Comparison of ENCODE assay signal across 8 mouse cellular contexts in the genomic region with DNA sequence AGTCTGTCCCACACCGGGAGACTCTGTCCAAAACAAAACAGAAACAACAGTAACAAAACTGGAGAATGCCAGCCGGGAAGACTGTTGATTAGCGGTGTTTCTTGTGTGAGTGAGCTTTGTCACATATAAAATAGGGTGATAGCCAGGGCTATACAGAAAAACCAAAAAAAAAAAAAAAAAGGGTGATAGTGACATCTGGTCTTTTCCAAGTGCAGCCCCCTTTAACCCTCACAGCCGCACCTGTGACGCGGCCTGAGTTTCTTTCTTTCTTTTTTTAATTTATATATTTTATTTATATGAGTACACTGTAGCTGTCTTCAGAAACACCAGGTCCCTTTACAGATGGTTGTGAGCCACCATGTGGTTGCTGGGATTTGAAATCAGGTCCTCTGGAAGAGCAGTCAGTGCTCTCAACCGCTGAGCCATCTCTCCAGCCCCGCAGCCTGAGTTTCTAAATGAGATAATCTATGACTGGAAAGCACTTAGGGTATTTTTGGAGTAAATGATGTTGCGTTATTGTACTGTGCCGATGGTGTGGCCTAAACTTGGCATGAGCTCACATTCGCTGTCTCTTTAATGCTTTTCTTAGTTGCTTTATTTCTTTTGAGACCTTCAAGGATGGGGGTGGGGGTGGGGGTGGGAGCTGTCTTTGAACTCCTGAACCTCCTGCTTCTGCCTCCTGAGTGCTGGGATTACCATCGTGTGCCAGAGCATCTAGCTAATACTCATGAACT. TPM values are rescaled to one million over a fixed set of nuclear protein-coding genes. Genes with fewer than 3 reads are reported as not detected.
DNase-seq lines count a peak whose midpoint lies in the region; ATAC-seq and TF ChIP-seq lines count a peak whose summit lies in the region.

No protein-coding gene starts in this region.

- no peaks in the 10 kb centered on the region for H3K79me2 ChIP-seq in macrophage (ENCODE audit: inconsistent target)

- H3K9ac ChIP-seq in heart, embryonic 12.5 days: peak overlapping the region; percentile 82
- H3K9ac ChIP-seq in heart, embryonic 15.5 days: peak overlapping the region; percentile 60

- peak overlapping the region; percentile 98 for H3K27ac ChIP-seq in heart, embryonic 12.5 days (ENCODE audit: poor library complexity, severe bottlenecking)
- H3K27ac ChIP-seq in heart, embryonic 15.5 days: peak overlapping the region; percentile 94
- H3K27ac ChIP-seq in macrophage: peak overlapping the region; percentile 94

- no peaks in the 10 kb centered on the region for H3K9me3 ChIP-seq in heart, embryonic 12.5 days (replicated peaks)
- no peaks in the 10 kb centered on the region for H3K9me3 ChIP-seq in G1E (replicated peaks)
- H3K9me3 ChIP-seq in heart, embryonic 15.5 days (replicated peaks): no peaks in the 10 kb centered on the region

- peak overlapping the region; percentile 78 for H3K4me2 ChIP-seq in heart, embryonic 12.5 days
- peak overlapping the region; percentile 62 for H3K4me2 ChIP-seq in heart, embryonic 15.5 days

- TF ChIP-seq CTCF in G1E (IDR thresholded peaks at IDR 0.05; ENCODE audit: low read depth, low read length): no peak

- peak overlapping the region; percentile 59 for H3K4me3 ChIP-seq in heart, embryonic 12.5 days
- H3K4me3 ChIP-seq in G1E (ENCODE audit: low read depth, low read length): peak overlapping the region; percentile 68
- peak overlapping the region; percentile 55 for H3K4me3 ChIP-seq in heart, embryonic 15.5 days
- H3K4me3 ChIP-seq in macrophage (ENCODE audit: inconsistent target): peak overlapping the region; percentile 62

- WGBS in heart, embryonic 12.5 days: 27% methylated on average over 12 of the region's 12 CpGs
- WGBS in heart, embryonic 15.5 days: 27% methylated on average over 12 of the region's 12 CpGs
- WGBS in macrophage (ENCODE audit: missing documents): 66% methylated on average over 12 of the region's 12 CpGs

- no peaks in the 10 kb centered on the region for H3K36me3 ChIP-seq in heart, embryonic 12.5 days
- H3K36me3 ChIP-seq in G1E (replicated peaks) (no peaks in the 10 kb centered on the region), macrophage (ENCODE audit: inconsistent target) (no peaks in the 10 kb centered on the region)
- H3K36me3 ChIP-seq in heart, embryonic 15.5 days: no peaks in the 10 kb centered on the region

- peaks cover 66% of the 10 kb centered on the region for H3K4me1 ChIP-seq in heart, embryonic 12.5 days (replicated peaks)
- H3K4me1 ChIP-seq in G1E (ENCODE audit: insufficient read depth, low read depth, low read length): peaks cover 33% of the 10 kb centered on the region
- peaks cover 60% of the 10 kb centered on the region for H3K4me1 ChIP-seq in heart, embryonic 15.5 days (replicated peaks)

- no peak for DNase-seq in heart, postnatal 4 days
- DNase-seq in G1E (ENCODE audit: low spot score): no peak
- DNase-seq in frontal cortex, postnatal 14 days (ENCODE audit: low spot score in 2 of 2): no peak
- DNase-seq in kidney, adult 9 months: no peak

- ATAC-seq in heart, embryonic 12.5 days (ENCODE audit: insufficient number of reproducible peaks, low FRiP score): no peak
- no peak for ATAC-seq in G1E (ENCODE audit: extremely low read depth, insufficient number of reproducible peaks, low FRiP score, poor library complexity, severe bottlenecking)
- ATAC-seq in heart, embryonic 15.5 days (replicated peaks; ENCODE audit: insufficient number of reproducible peaks, insufficient read depth, low FRiP score, low read depth): no peak
- ATAC-seq in monocyte, adult 5-6 weeks (replicated peaks; ENCODE audit: insufficient number of reproducible peaks, low FRiP score, low TSS enrichment, poor library complexity, severe bottlenecking): no peak

- H3K27me3 ChIP-seq in heart, embryonic 12.5 days (replicated peaks): no peaks in the 10 kb centered on the region
- H3K27me3 ChIP-seq in G1E (ENCODE audit: insufficient read depth, low read length): peaks cover 3% of the 10 kb centered on the region
- H3K27me3 ChIP-seq in heart, embryonic 15.5 days: no peaks in the 10 kb centered on the region

RNA-seq across cellular contexts. Expression of a gene that starts 32.6 kb away (rescaled TPM):
- polyA plus RNA-seq in heart, embryonic 12.5 days (2016; fragmentation: Nextera tagmentation; extraction: Ambion mirVana): 1,110 and 1,118 TPM in 2 replicates
- total RNA-seq in heart, postnatal 4 days (2021): 100 to 1,000 TPM; 435 TPM
- total RNA-seq in G1E (2014; fragmentation: Nextera tagmentation) (11.6 and 22.3 TPM in 2 replicates), G1E (2017) (35.9 and 52.0 TPM in 2 replicates)
- polyA plus RNA-seq in G1E (2012) (1.4 and 3.3 TPM in 2 replicates), macrophage (2018) (37.8 to 73.9 TPM (median 54.5 TPM) in 3 replicates)
- polyA plus RNA-seq in heart, embryonic 15.5 days (2015; fragmentation: Nextera tagmentation; extraction: Ambion mirVana): 719 and 906 TPM in 2 replicates
- total RNA-seq in macrophage (2018; cell fraction: chromatin; rRNA removed): 10 to 100 TPM in 1 of 26 experiments, 1 to 10 TPM in 23, under 1 TPM in 1, not detected in 1; 0.95 to 61.2 (median 3.6) TPM
- total RNA-seq in macrophage (2018; cell fraction: cytosol; rRNA removed): 10 to 100 TPM; 43.8 to 83.3 (median 62.4) TPM
- 10 to 100 TPM in 23 of 26 experiments, 1 to 10 TPM in 3; 7.0 to 40.8 (median 19.8) TPM for total RNA-seq in macrophage (2018; cell fraction: nucleus; rRNA removed)
- total RNA-seq in monocyte, adult 5-6 weeks (2017): 79.8 to 96.7 TPM (median 88.2 TPM) in 3 replicates

RNA-seq across cellular contexts. Expression of a gene that starts 32.8 kb away (rescaled TPM):
- polyA plus RNA-seq in heart, embryonic 12.5 days (2016; fragmentation: Nextera tagmentation; extraction: Ambion mirVana): not detected in 2 replicates
- not detected for total RNA-seq in heart, postnatal 4 days (2021)
- total RNA-seq in G1E (2014; fragmentation: Nextera tagmentation) (not detected in 2 replicates), G1E (2017) (not detected in 2 replicates)
- polyA plus RNA-seq in G1E (2012) (not detected in 2 replicates), macrophage (2018) (0.27 TPM in 1 of 3 replicates, not detected in the others)
- polyA plus RNA-seq in heart, embryonic 15.5 days (2015; fragmentation: Nextera tagmentation; extraction: Ambion mirVana): not detected in 2 replicates
- total RNA-seq in macrophage (2018; cell fraction: chromatin; rRNA removed): 1 to 10 TPM in 2 of 26 experiments, not detected in 24; 1.0 to 1.4 TPM
- total RNA-seq in macrophage (2018; cell fraction: cytosol; rRNA removed): not detected
- not detected for total RNA-seq in macrophage (2018; cell fraction: nucleus; rRNA removed)
- 12.2 to 56.4 TPM in 2 of 3 replicates, not detected in the other for total RNA-seq in monocyte, adult 5-6 weeks (2017)

RNA-seq across cellular contexts. Expression of a gene that starts 43.5 kb away (rescaled TPM):
- 135 and 139 TPM in 2 replicates for polyA plus RNA-seq in heart, embryonic 12.5 days (2016; fragmentation: Nextera tagmentation; extraction: Ambion mirVana)
- total RNA-seq in heart, postnatal 4 days (2021): 100 to 1,000 TPM; 200 to 203 TPM
- total RNA-seq in G1E (2014; fragmentation: Nextera tagmentation) (856 and 1,023 TPM in 2 replicates), G1E (2017) (252 and 273 TPM in 2 replicates)
- polyA plus RNA-seq in G1E (2012) (47.1 and 72.7 TPM in 2 replicates), macrophage (2018) (112 to 385 TPM (median 315 TPM) in 3 replicates)
- 117 and 139 TPM in 2 replicates for polyA plus RNA-seq in heart, embryonic 15.5 days (2015; fragmentation: Nextera tagmentation; extraction: Ambion mirVana)
- 100 to 1,000 TPM in 10 of 26 experiments, 10 to 100 TPM in 16; 29.8 to 187 (median 71.5) TPM for total RNA-seq in macrophage (2018; cell fraction: chromatin; rRNA removed)
- total RNA-seq in macrophage (2018; cell fraction: cytosol; rRNA removed): 100 to 1,000 TPM; 160 to 470 (median 218) TPM
- total RNA-seq in macrophage (2018; cell fraction: nucleus; rRNA removed): 100 to 1,000 TPM in 18 of 26 experiments, 10 to 100 TPM in 8; 64.8 to 241 (median 115) TPM
- 104 to 150 TPM (median 116 TPM) in 3 replicates for total RNA-seq in monocyte, adult 5-6 weeks (2017)

RNA-seq across cellular contexts. Expression of a gene that starts 51.8 kb away (rescaled TPM):
- polyA plus RNA-seq in heart, embryonic 12.5 days (2016; fragmentation: Nextera tagmentation; extraction: Ambion mirVana): 1,481 and 1,517 TPM in 2 replicates
- 100 to 1,000 TPM; 873 to 889 TPM for total RNA-seq in heart, postnatal 4 days (2021)
- total RNA-seq in G1E (2014; fragmentation: Nextera tagmentation) (1,654 and 1,866 TPM in 2 replicates), G1E (2017) (717 and 929 TPM in 2 replicates)
- polyA plus RNA-seq in G1E (2012) (255 and 384 TPM in 2 replicates), macrophage (2018) (371 to 1,063 TPM (median 789 TPM) in 3 replicates)
- 1,310 and 1,493 TPM in 2 replicates for polyA plus RNA-seq in heart, embryonic 15.5 days (2015; fragmentation: Nextera tagmentation; extraction: Ambion mirVana)
- 100 to 1,000 TPM in 1 of 26 experiments, 10 to 100 TPM in 25; 26.7 to 113 (median 46.1) TPM for total RNA-seq in macrophage (2018; cell fraction: chromatin; rRNA removed)
- total RNA-seq in macrophage (2018; cell fraction: cytosol; rRNA removed): 100 to 1,000 TPM; 295 to 861 (median 494) TPM
- 100 to 1,000 TPM in 19 of 26 experiments, 10 to 100 TPM in 7; 59.3 to 433 (median 153) TPM for total RNA-seq in macrophage (2018; cell fraction: nucleus; rRNA removed)
- total RNA-seq in monocyte, adult 5-6 weeks (2017): 86.5 to 154 TPM (median 137 TPM) in 3 replicates
